Mouse (Mus musculus): Measurements from ENCODE around the gene Itih1.

DNA sequence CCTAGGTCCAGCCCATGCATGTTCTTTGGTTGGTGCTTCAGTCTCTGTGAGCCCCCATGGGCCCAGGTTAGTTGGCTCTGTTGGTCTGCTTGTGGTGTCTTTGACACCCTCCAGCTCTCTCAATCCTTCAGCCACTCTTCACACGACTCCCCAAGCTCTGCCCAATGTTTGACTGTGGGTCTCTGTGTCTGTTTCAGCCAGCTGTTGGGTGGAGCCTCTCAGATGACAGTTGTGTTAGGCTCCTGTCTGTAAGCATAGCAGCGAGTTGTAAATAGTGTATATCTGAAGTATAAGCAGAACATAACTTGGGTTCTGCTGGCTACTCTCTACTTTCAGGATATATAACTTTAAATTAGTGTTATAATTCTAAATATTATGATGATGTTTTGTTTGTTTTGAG is 15.4 kb upstream of the Itih1 start:
- TF ChIP-seq CTCF (IDR thresholded peaks at IDR 0.05; ENCODE audit: control insufficient read depth, insufficient read depth, insufficient read length) (no peak), MYOG (IDR thresholded peaks at IDR 0.05; ENCODE audit: control insufficient read depth, extremely low read depth, insufficient read length) (no peak), USF1 (IDR thresholded peaks at IDR 0.05; ENCODE audit: low read depth) (no peak), MAX (IDR thresholded peaks at IDR 0.05) (no peak), CEBPB (IDR thresholded peaks at IDR 0.05; ENCODE audit: low read depth) (no peak)
